Mouse (Mus musculus): ENCODE measurements around the gene Cep95. TPM values are rescaled to one million over a fixed set of nuclear protein-coding genes. Genes with fewer than 3 reads are reported as not detected.

Cep95 gene
- polyA plus RNA-seq, 1 experiment from 2014 or later = 23.0 TPM

- no peak for ATAC-seq (replicated peaks; ENCODE audit: low FRiP score)
- peaks cover 11% of the 10 kb centered on the region; the same call in 1 of the 2 replicates for H3K36me3 ChIP-seq (ENCODE audit: control insufficient read depth, insufficient read depth, low read length)
- H3K4me3 ChIP-seq (ENCODE audit: low read depth, low read length) = no peak overlapping the region
Observed at GRCm38 (mm10) chr11:106766611-106767162, 22.4 kb upstream of the Cep95 start.

GRCm38 (mm10) chr11:106767516-106767915 lies 21.5 kb upstream of the Cep95 start:
- Histone ChIP-seq H3K27me3 (ENCODE audit: control insufficient read depth, insufficient read depth, low read length) (no peaks in the 10 kb centered on the region), H3K9me3 (ENCODE audit: control insufficient read depth, low read length) (no peaks in the 10 kb centered on the region), H3K36me3 (ENCODE audit: control insufficient read depth, insufficient read depth, low read length) (peaks cover 14% of the 10 kb centered on the region; the same call in 1 of the 2 replicates), H3K4me1 (replicated peaks; ENCODE audit: control insufficient read depth, insufficient read depth, low read length) (no peaks in the 10 kb centered on the region), H3K4me3 (ENCODE audit: low read depth, low read length) (no peak overlapping the region), H3K4me2 (ENCODE audit: low read depth, low read length, severe bottlenecking) (no peak overlapping the region), H3K9ac (ENCODE audit: low read length) (no peak overlapping the region), H3K27ac (ENCODE audit: low read depth, low read length) (no peak overlapping the region)
- no peak for ATAC-seq (replicated peaks; ENCODE audit: low FRiP score)
- WGBS = 95% methylated on average over 4 of the region's 4 CpGs
- DNase-seq (ENCODE audit: low spot score) = no peak

More at GRCm38 (mm10) chr11:106766611-106767162, 22.4 kb upstream of the Cep95 start:
- Histone ChIP-seq H3K4me2 (ENCODE audit: low read depth, low read length, severe bottlenecking) (no peak overlapping the region), H3K9me3 (ENCODE audit: control insufficient read depth, low read length) (no peaks in the 10 kb centered on the region), H3K9ac (ENCODE audit: low read length) (no peak overlapping the region), H3K27ac (ENCODE audit: low read depth, low read length) (no peak overlapping the region), H3K27me3 (ENCODE audit: control insufficient read depth, insufficient read depth, low read length) (no peaks in the 10 kb centered on the region), H3K4me1 (replicated peaks; ENCODE audit: control insufficient read depth, insufficient read depth, low read length) (no peaks in the 10 kb centered on the region)
- no peak for DNase-seq (ENCODE audit: low spot score)
- WGBS = 91% methylated on average over 4 of the region's 4 CpGs

- no peak overlapping the region for H3K27ac ChIP-seq (ENCODE audit: low read depth, low read length)
- no peaks in the 10 kb centered on the region for H3K9me3 ChIP-seq (ENCODE audit: control insufficient read depth, low read length)
- no peak overlapping the region for H3K4me3 ChIP-seq (ENCODE audit: low read depth, low read length)
- no peak overlapping the region for H3K9ac ChIP-seq (ENCODE audit: low read length)
- peaks cover 14% of the 10 kb centered on the region; the same call in 1 of the 2 replicates for H3K36me3 ChIP-seq (ENCODE audit: control insufficient read depth, insufficient read depth, low read length)
- no peaks in the 10 kb centered on the region for H3K4me1 ChIP-seq (replicated peaks; ENCODE audit: control insufficient read depth, insufficient read depth, low read length)
- 95% methylated on average over 9 of the region's 9 CpGs for WGBS
- no peak for DNase-seq (ENCODE audit: low spot score)
- no peaks in the 10 kb centered on the region for H3K27me3 ChIP-seq (ENCODE audit: control insufficient read depth, insufficient read depth, low read length)
- no peak overlapping the region for H3K4me2 ChIP-seq (ENCODE audit: low read depth, low read length, severe bottlenecking)
- no peak for ATAC-seq (replicated peaks; ENCODE audit: low FRiP score)
Observed at GRCm38 (mm10) chr11:106770195-106770974, 18.7 kb upstream of the Cep95 start.

- DNase-seq (ENCODE audit: low spot score) = no peak
- no peak for ATAC-seq (replicated peaks; ENCODE audit: low FRiP score)
- no peak overlapping the region for H3K4me3 ChIP-seq (ENCODE audit: low read depth, low read length)
- H3K4me1 ChIP-seq (replicated peaks; ENCODE audit: control insufficient read depth, insufficient read depth, low read length) = 0 out of 2 replicates have a peak, but pooled peaks cover 4% of the 10 kb centered on the region
- WGBS = 91% methylated on average over 9 of the region's 9 CpGs
- no peak overlapping the region for H3K4me2 ChIP-seq (ENCODE audit: low read depth, low read length, severe bottlenecking)
- no peaks in the 10 kb centered on the region for H3K9me3 ChIP-seq (ENCODE audit: control insufficient read depth, low read length)
- peaks cover 7% of the 10 kb centered on the region; the same call in 1 of the 2 replicates for H3K36me3 ChIP-seq (ENCODE audit: control insufficient read depth, insufficient read depth, low read length)
- H3K9ac ChIP-seq (ENCODE audit: low read length) = no peak overlapping the region
- no peaks in the 10 kb centered on the region for H3K27me3 ChIP-seq (ENCODE audit: control insufficient read depth, insufficient read depth, low read length)
- no peak overlapping the region for H3K27ac ChIP-seq (ENCODE audit: low read depth, low read length)
Observed at GRCm38 (mm10) chr11:106773061-106773460, 16.0 kb upstream of the Cep95 start.

GRCm38 (mm10) chr11:106776960-106777359 lies 12.1 kb upstream of the Cep95 start:
- Histone ChIP-seq H3K9me3 (ENCODE audit: control insufficient read depth, low read length) (no peaks in the 10 kb centered on the region), H3K27me3 (ENCODE audit: control insufficient read depth, insufficient read depth, low read length) (no peaks in the 10 kb centered on the region), H3K27ac (ENCODE audit: low read depth, low read length) (no peak overlapping the region), H3K4me3 (ENCODE audit: low read depth, low read length) (no peak overlapping the region), H3K4me1 (replicated peaks; ENCODE audit: control insufficient read depth, insufficient read depth, low read length) (0 out of 2 replicates have a peak, but pooled peaks cover 5% of the 10 kb centered on the region), H3K9ac (ENCODE audit: low read length) (no peak overlapping the region), H3K4me2 (ENCODE audit: low read depth, low read length, severe bottlenecking) (no peak overlapping the region), H3K36me3 (ENCODE audit: control insufficient read depth, insufficient read depth, low read length) (peaks cover 4% of the 10 kb centered on the region; the same call in 1 of the 2 replicates)
- no peak for DNase-seq (ENCODE audit: low spot score)
- no peak for ATAC-seq (replicated peaks; ENCODE audit: low FRiP score)
- WGBS = over 99% methylated on average over 4 of the region's 4 CpGs

- DNase-seq (ENCODE audit: low spot score) = no peak
- Histone ChIP-seq H3K4me2 (ENCODE audit: low read depth, low read length, severe bottlenecking) (no peak overlapping the region), H3K9me3 (ENCODE audit: control insufficient read depth, low read length) (no peaks in the 10 kb centered on the region), H3K27me3 (ENCODE audit: control insufficient read depth, insufficient read depth, low read length) (no peaks in the 10 kb centered on the region), H3K36me3 (ENCODE audit: control insufficient read depth, insufficient read depth, low read length) (no peaks in the 10 kb centered on the region; the same call in 1 of the 2 replicates), H3K9ac (ENCODE audit: low read length) (no peak overlapping the region), H3K4me1 (replicated peaks; ENCODE audit: control insufficient read depth, insufficient read depth, low read length) (0 out of 2 replicates have a peak, but pooled peaks cover 5% of the 10 kb centered on the region), H3K4me3 (ENCODE audit: low read depth, low read length) (no peak overlapping the region), H3K27ac (ENCODE audit: low read depth, low read length) (no peak overlapping the region)
- ATAC-seq (replicated peaks; ENCODE audit: low FRiP score) = no peak
- 96% methylated on average over 3 of the region's 3 CpGs for whole genome bisulfite sequencing
Observed at GRCm38 (mm10) chr11:106777395-106777794, 11.7 kb upstream of the Cep95 start.

- 0 out of 2 replicates have a peak, but pooled peaks cover 5% of the 10 kb centered on the region for H3K4me1 ChIP-seq (replicated peaks; ENCODE audit: control insufficient read depth, insufficient read depth, low read length)
- WGBS = 91% methylated on average over 7 of the region's 7 CpGs
- ATAC-seq (replicated peaks; ENCODE audit: low FRiP score) (no peak), DNase-seq (ENCODE audit: low spot score) (no peak)
- no peak overlapping the region for H3K4me3 ChIP-seq (ENCODE audit: low read depth, low read length)
- peaks cover 4% of the 10 kb centered on the region for H3K36me3 ChIP-seq (ENCODE audit: control insufficient read depth, insufficient read depth, low read length)
- no peak overlapping the region; the same call in 1 of the 2 replicates for H3K4me2 ChIP-seq (ENCODE audit: low read depth, low read length, severe bottlenecking)
- no peak overlapping the region for H3K9ac ChIP-seq (ENCODE audit: low read length)
- no peaks in the 10 kb centered on the region for H3K9me3 ChIP-seq (ENCODE audit: control insufficient read depth, low read length)
- no peak overlapping the region for H3K27ac ChIP-seq (ENCODE audit: low read depth, low read length)
- no peaks in the 10 kb centered on the region for H3K27me3 ChIP-seq (ENCODE audit: control insufficient read depth, insufficient read depth, low read length)
Observed at GRCm38 (mm10) chr11:106778132-106778531, 10.9 kb upstream of the Cep95 start.

- Histone ChIP-seq H3K4me3 (ENCODE audit: low read depth, low read length) (peak overlapping the region; percentile 78), H3K9me3 (ENCODE audit: control insufficient read depth, low read length) (no peaks in the 10 kb centered on the region), H3K9ac (ENCODE audit: low read length) (peak overlapping the region; percentile 91), H3K27ac (ENCODE audit: low read depth, low read length) (peak overlapping the region; percentile 88), H3K36me3 (ENCODE audit: control insufficient read depth, insufficient read depth, low read length) (peaks cover 9% of the 10 kb centered on the region), H3K4me2 (ENCODE audit: low read depth, low read length, severe bottlenecking) (peak overlapping the region; percentile 83), H3K27me3 (ENCODE audit: control insufficient read depth, insufficient read depth, low read length) (no peaks in the 10 kb centered on the region), H3K4me1 (replicated peaks; ENCODE audit: control insufficient read depth, insufficient read depth, low read length) (0 out of 2 replicates have a peak, but pooled peaks cover 5% of the 10 kb centered on the region)
- no peak for ATAC-seq (replicated peaks; ENCODE audit: low FRiP score)
- WGBS = 3% methylated on average over 39 of the region's 39 CpGs
- DNase-seq (ENCODE audit: low spot score) = no peak
Observed at GRCm38 (mm10) chr11:106778589-106779387, 10.3 kb upstream of the Cep95 start.

Data from forebrain, embryonic 11.5 days (tissue).